8 mouse cellular contexts compared by ENCODE assay signal in the genomic region with DNA sequence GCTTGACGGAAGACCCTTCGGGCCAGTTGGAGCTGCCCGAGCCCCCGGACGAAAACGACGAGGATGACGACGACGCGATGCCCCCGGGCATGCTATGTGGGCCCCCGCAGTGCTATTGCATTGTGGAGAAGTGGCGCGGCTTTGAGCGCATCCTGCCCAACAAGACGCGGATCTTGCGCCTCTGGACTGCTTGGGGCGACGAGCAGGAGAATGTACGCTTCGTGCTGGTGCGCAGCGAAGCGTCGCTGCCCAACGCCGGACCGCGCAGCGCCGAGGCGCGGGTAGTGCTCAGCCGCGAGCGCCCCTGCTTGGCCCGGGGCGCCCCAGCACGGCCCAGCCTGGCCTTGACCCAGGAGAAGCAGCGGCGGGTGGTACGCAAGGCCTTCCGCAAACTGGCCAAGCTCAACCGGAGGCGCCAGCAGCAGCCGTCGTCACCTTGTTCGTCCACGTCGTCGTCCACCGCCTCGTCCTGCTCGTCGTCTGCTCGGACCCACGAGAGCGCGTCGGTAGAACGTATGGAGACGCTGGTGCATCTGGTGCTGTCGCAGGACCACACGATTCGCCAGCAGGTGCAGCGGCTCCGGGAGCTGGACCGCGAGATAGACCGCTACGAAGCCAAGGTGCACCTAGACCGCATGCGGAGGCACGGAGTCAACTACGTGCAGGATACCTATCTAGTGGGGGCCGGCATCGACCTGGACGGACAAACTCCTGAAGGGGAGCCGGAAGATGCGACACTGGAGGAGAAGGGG. TPM values are rescaled to one million over a fixed set of nuclear protein-coding genes. Genes with fewer than 3 reads are reported as not detected.
A peak's percentile ranks its signal among the peaks of the same experiment; 100 is the strongest.
DNase-seq lines count a peak whose midpoint lies in the region; ATAC-seq and TF ChIP-seq lines count a peak whose summit lies in the region.

No protein-coding gene starts in this region.

- peak overlapping the region; percentile 72 for H3K4me2 ChIP-seq in kidney, embryonic 16.5 days (replicated peaks; ENCODE audit: low read depth, low read length)

- ATAC-seq in granulocyte monocyte progenitor cell, adult 5-6 weeks (replicated peaks; ENCODE audit: poor library complexity, severe bottlenecking) = peak; percentile 36
- ATAC-seq in kidney, embryonic 16.5 days (ENCODE audit: low FRiP score, low TSS enrichment) = peak; percentile 37; the same call in 1 of the 2 replicates
- ATAC-seq in megakaryocyte, adult 5-6 weeks (ENCODE audit: poor library complexity, severe bottlenecking) = peak; percentile 67
- no peak for ATAC-seq in activated CD4-positive, CD25-positive, alpha-beta regulatory T cell, adult 4 months

- H3K4me3 ChIP-seq in cerebellum, adult 2 months (replicated peaks; ENCODE audit: insufficient read depth, low read depth, low read length) = peak overlapping the region; percentile 21
- peak overlapping the region; percentile 53 for H3K4me3 ChIP-seq in kidney, embryonic 16.5 days (ENCODE audit: low read length)

- TF ChIP-seq POLR2A in cerebellum, adult 2 months (IDR thresholded peaks at IDR 0.05; ENCODE audit: borderline replicate concordance, insufficient read depth, low read length) = no peak

- H3K27ac ChIP-seq in cerebellum, adult 2 months (ENCODE audit: insufficient read depth, low read length) = no peak overlapping the region
- peak overlapping the region; percentile 70 for H3K27ac ChIP-seq in kidney, embryonic 16.5 days (ENCODE audit: low read length)

- no peak for TF ChIP-seq CTCF in cerebellum, adult 2 months (IDR thresholded peaks at IDR 0.05; ENCODE audit: borderline replicate concordance, insufficient read depth, low read depth, low read length)

- no peaks in the 10 kb centered on the region for H3K9me3 ChIP-seq in kidney, embryonic 16.5 days (ENCODE audit: low read length)

- peak overlapping the region; percentile 78 for H3K9ac ChIP-seq in kidney, embryonic 16.5 days (replicated peaks; ENCODE audit: low read length)

- peak; percentile 12 for DNase-seq in ovary, postnatal 14 days (ENCODE audit: low spot score)
- no peak for DNase-seq in ovary, postnatal 10 days (ENCODE audit: low spot score)
- DNase-seq in cerebellum, adult 2 months = peak; percentile 11 to 33
- peak; percentile 24 for DNase-seq in urinary bladder, postnatal 14 days (ENCODE audit: low spot score)

- no peaks in the 10 kb centered on the region for H3K36me3 ChIP-seq in kidney, embryonic 16.5 days (ENCODE audit: insufficient read depth, low read length)

- H3K27me3 ChIP-seq in cerebellum, adult 2 months (ENCODE audit: control insufficient read depth, insufficient read depth, low read length) = peaks cover 2% of the 10 kb centered on the region; the same call in 1 of the 2 replicates
- peaks cover 17% of the 10 kb centered on the region for H3K27me3 ChIP-seq in kidney, embryonic 16.5 days (ENCODE audit: insufficient read depth, low read length)

- WGBS in cerebellum, adult 2 months = under 1% methylated on average over 82 of the region's 82 CpGs
- under 1% methylated on average over 82 of the region's 82 CpGs for WGBS in kidney, embryonic 16.5 days

- peaks cover 2% of the 10 kb centered on the region; the same call in 1 of the 2 replicates for H3K4me1 ChIP-seq in cerebellum, adult 2 months (ENCODE audit: control insufficient read depth, insufficient read depth, low read length)
- peaks cover 29% of the 10 kb centered on the region for H3K4me1 ChIP-seq in kidney, embryonic 16.5 days (ENCODE audit: insufficient read depth, low read length)

RNA-seq across cellular contexts. Expression of a gene that starts 0.8 kb away (rescaled TPM):
- polyA plus RNA-seq in cerebellum, adult 2 months (2012; rRNA removed) = 0.70 and 0.73 TPM in 2 replicates
- total RNA-seq in granulocyte monocyte progenitor cell, adult 5-6 weeks (2014; fragmentation: Nextera tagmentation) = not detected in 2 replicates
- 0.43 TPM in 1 of 2 replicates, not detected in the other for total RNA-seq in granulocyte monocyte progenitor cell, adult 5-6 weeks (2017)
- polyA plus RNA-seq in kidney, embryonic 16.5 days (2015; fragmentation: Nextera tagmentation; extraction: Ambion mirVana) = 18.3 and 20.4 TPM in 2 replicates
- total RNA-seq in megakaryocyte, adult 5-6 weeks (2015) = not detected in 2 replicates
- total RNA-seq in megakaryocyte, adult 5-6 weeks (2017) = 0.08 TPM in 1 of 2 replicates, not detected in the other
- not detected for polyA plus RNA-seq in activated CD4-positive, CD25-positive, alpha-beta regulatory T cell, adult 4 months (2017; shearing (Covaris generic))

Comparison
In these comparisons a context has a peak if more than half of its experiments do, and no peak if none do; other contexts are left out.
1. RNA of a gene that starts 0.8 kb away (polyA plus RNA-seq): 18.3 to 20.4 TPM in kidney, embryonic 16.5 days; 0.70 to 0.73 TPM in cerebellum, adult 2 months and not detected in activated CD4-positive, CD25-positive, alpha-beta regulatory T cell, adult 4 months; every median in the first group is over 10 times any median in the second.